Mouse (Mus musculus): ENCODE results near the gene Scoc.
"Not testable (repeated sequence)": the region's sequence is repeated elsewhere in the genome, so short reads cannot be mapped to it uniquely, and the experiment has no call there.

Scoc gene

DNA sequence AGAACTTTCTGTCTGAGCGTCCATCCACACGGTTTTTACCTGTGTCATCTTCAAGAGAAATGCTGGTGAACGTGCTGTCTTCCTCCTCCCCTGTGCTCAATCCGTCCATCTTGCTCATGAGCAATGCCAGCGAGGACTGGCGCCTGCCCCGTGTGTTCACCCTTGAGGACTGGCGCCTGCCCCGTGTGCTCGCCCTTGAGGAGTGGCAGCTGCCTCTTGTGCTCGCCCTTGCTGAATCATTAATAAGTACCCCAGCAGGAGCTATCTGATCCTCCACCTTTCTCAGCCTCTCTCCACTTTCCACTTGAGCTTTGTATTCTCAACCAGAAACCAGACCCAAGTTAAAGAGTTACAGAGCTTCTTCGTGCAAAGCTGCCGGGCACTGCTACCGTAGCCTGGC is at the start of gene Scoc:
Scoc (minus strand) TSS at position 170 of the 400 bp plus-strand sequence.
- DNase-seq (ENCODE audit: low read depth), result no peak

DNA sequence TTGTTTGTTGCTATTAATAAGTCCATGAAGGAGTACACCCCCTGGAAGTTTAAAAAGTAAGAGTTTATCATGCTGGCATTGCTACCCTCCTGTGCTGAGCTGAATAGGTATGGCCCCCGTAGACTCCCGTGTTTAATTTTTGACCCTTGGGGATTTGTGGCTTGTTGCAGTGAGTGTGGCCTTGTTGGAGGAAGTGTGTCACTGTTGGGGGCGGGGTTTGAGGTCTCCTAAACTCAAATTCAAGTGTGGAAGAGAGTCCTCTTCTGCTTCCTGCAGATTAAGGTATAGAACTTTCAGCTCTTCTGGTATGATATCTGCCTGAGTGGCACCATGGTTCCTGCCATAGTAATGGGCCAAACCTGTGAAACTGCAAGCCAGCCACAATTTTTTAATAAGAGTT is 1.4 kb upstream of the Scoc start:
- DNase-seq (ENCODE audit: low read depth), result no peak

DNA sequence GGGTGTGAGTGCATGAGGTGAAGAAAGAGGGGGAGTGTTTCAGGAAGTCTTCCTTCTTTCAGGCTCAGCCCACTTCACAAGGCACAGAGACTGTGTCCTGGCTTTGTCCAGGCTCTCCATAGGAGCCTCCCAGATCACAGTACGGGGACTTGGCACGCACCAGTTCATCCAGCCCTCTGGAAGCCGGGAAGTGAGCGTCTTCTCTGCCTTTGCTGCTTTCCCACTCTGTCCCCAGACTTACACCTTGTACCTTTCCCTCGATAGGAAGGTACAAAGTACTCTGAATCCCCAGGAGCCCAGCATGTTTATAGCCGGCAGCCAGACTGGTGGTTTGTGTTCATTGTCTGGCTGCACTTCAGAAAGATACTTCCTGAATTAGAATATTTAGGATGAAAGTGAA is 1.1 kb downstream of the Scoc start:
- DNase-seq (ENCODE audit: low read depth), result no peak

DNA sequence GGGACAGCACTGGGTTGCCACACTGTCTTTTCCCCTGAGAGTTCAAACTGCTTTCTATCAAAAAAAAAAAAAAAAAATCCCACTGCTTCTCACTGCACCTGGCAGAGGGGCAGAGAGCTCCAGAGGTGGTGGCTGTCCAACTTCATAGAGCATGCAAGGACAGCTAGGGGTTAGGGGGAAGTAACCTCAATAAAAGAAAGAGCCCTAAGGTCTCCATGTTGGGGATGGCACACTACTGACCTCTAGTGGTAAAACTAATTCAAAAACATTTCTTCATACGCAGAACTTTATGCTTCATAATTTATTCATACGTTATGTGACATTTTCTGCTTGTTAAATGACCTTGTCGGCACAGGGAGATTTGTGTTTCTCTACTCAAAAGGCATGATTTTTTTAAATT is 7.1 kb downstream of the Scoc start:
- DNase-seq (ENCODE audit: low read depth), result peak; percentile 78

DNA sequence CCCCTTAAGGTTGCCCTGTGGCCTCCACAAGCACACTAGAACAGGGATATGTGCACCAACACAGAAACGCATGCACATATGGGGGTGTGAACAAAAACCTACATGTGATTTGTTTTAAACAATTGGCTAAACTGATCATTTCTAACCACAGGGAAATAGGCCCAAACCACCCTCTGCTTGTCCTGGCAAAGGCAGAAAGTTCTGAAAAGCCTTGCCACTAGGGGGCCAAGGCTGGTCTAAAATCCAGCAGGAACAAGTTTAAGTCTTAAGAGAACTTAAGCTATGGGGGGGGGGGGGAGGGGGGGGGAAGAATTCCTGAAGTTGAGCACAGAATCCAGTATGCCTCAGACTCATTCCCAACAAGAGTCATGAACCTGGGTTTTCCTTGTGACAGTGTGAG is 8.2 kb downstream of the Scoc start:
- peak; percentile 55 for DNase-seq (ENCODE audit: low read depth)

DNA sequence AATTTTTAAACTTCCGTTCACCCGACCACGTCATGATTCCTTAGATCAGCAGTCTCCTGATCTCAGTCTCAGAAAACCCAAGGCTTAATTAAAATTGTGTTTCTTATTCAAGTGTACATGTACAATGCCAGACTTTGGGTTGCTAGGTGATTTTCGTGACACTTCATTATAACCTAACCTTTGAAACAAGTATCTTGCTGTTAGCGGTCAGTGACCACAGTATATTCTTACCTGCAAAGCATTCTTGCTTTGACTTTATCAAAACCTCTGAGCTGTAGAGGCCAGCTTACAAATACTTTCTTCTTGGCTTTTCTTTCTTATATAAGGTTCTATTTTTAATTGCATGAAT is 15.2 kb downstream of the Scoc start:
- no peak for DNase-seq (ENCODE audit: low read depth)

DNA sequence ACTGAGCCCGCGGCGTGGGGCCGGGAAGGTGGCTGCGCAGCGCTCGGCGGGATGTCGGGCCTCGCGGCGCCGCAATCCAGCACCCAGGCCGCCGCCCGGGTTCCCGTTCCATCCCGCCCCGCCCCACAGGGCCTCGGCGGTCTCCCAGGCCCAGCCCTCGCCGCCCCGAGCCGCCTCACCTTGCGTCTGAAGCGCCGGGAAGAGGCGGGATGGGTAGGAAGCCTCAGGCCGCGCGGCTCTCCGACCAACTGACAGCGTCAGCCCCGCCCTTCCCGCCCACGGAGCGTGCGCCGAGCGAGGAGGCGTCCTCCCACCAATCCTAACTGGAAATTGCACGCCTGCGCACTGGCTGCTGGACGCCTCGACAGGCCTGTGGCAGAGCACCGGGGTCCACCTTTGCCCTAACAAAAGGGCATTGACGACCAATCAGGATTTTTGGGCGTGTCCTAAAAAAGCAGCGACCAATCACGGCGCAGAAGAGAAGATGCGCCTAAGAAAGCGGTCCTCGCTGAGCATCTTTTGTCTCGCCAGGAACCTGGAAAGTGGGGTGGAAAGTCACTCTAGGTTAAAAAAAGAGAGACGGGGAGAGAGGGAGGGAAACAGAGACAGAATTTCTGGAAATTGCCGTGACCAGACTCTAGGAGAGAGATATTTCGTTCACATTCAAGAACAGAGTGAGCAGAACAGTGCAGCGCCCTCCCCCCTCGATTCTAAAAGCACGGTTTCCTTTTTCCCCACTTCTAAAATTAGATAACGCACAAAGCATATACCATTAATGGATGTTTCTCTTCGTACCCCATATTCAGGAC is 15.7 kb downstream of the Scoc start:
- peak; percentile 99 for DNase-seq (ENCODE audit: low read depth)

DNA sequence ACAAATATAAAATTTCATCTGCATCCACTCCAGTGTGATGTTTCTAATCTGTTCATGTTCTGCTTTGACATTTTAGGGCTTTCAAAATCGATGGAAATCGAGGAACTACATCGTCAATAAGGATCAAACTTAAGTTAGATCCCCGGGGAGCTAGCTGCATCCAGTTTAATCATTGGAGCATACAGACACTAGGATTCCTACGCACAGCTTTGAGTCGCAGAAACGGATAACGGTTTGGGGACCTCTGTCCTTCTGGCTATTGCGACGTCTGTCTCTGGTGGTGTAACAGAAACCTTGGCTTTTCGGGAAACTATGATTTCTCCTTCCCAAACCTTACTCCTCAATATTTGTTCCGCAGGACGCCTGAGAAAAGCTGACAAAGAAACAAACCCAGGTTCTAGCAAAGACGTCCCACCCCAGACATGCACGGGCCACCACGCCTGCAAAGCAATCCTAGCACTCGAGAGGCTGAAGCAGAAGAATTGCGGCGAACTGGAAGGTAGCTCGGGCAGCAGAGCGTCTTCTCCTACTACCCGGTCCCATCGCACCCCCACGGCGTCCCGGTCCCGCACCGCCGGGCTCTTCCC is 16.4 kb downstream of the Scoc start:
- DNase-seq (ENCODE audit: low read depth), result no peak

DNA sequence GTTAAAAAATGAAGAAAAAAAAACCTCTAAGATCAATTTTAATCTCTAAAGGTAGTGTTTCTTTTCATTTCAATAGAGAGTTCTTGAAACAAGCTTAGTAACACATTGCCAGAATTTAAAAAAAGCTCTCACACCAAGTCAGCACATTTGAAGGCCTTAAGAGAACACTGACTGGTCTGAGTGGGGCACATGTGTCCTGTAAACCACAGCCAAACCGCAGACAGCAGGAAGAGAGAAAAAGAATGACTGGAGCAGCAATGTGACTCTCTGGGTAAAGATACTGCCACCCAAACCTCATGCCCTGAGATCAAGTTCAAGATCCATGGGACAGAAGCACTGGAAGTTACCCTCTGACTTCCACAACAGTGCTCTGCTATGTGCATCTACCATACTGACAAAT is 21.1 kb downstream of the Scoc start:
- DNase-seq (ENCODE audit: low read depth), result no peak

DNA sequence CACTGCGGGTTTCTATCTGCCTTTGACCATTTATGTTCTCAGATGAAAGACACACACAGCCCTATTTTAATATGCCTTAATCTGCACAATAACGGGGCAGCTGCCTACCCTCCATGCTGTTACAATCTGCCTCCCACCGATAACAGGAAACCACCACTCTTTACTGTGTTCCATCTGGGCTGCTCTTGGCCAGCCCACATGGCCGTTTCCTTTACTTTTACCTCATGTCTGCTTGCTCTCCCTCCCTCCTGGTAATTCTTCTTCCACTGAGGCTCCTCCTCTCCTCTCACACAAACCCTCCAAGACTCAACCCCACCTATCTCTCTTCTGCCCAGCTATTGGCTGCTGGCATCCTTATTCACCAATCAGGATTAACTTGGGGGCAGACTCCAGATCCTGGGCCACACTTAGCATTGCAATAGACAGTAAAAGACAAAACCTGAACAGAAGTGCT is 29.1 kb downstream of the Scoc start:
- no peak for DNase-seq (ENCODE audit: low read depth)

DNA sequence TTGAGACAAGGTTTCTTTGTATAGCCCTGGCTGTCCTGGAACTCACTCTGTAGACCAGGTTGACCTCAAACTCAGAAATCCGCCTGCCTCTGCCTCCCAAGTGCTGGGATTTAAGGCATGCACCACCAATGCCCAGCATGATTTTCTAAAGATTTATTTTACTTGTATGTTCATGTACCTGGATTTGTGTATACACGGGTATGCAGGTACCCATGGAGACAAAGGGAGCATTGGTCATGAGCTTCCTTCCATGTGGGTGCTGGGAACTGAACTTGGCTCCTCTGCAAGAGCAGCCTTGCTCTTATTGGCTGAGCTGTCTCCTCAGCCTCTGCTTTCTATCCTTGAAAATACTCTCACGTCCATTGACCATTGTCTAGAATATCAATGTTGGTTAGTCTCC is 29.6 kb downstream of the Scoc start:
- not testable (repeated sequence) for DNase-seq (ENCODE audit: low read depth)

DNA sequence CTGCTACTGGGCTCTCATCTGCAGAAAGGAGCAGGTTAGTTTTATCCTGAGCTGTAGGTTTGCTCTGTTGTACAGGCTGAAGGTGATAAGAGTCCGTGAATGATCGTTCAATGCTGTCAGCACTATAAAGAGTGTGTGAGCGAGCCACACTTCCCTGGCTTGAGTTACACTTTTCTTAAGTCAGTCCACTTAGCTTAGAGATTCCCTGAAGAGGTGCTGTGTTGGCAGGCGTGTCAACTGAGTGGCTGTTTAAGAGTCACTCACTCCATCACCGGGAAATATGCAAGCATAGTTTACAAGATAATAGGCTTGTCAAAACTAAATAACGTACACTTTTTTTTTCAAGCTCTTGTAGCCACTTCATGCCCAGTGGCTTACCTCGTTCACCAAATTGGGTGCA is 31.2 kb downstream of the Scoc start:
- no peak for DNase-seq (ENCODE audit: low read depth)

DNA sequence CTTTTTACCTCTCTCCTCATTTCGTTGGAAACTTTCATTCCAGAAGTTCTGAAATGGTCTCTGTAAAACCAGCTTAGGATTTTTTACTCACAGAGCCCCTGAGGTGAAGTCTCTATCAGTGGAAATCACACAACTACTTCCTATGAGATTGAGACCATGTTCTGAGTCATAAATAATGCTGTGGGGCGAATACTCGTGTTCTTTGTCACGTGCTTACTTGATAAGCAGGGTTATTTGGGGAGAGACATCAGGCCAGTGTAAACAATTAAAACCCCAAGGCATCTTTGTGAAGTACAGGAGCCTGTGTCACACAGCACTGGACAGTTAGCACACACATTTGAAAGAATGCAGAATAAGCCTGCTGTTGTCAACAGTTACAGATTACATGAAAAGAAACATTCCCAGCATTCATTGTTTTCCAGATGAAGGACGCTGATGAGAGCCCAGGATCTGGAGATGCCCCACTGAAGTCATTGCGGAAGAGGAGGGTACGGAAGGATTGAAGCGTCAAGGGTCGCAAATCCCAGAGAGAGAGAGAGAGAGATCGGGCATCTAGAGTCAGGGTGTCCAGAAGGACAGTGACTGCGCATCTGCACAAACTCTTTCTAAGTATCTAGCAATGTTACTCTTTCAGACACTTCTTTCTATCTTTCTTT is 32.0 kb downstream of the Scoc start:
- DNase-seq (ENCODE audit: low read depth), result no peak

DNA sequence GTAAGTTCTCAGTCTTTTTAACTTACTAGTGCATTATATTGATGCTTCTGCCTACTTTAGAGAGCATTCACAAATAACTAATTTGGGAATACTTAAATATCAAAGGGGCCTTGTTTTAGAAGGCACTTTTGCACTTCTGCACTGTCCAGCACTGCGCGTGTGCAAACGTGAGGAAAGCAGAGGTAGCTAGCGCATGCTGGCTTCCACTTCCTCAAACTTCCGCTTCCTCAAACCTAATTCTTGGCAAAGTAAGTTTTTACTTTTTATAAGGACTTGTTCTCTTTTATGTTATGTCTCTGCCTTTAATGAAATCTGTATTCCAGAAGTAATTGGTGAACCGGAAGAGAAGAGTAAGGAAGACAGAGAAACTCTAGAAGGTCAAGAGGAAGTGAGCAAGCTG is 33.0 kb downstream of the Scoc start:
- DNase-seq (ENCODE audit: low read depth), result no peak

DNA sequence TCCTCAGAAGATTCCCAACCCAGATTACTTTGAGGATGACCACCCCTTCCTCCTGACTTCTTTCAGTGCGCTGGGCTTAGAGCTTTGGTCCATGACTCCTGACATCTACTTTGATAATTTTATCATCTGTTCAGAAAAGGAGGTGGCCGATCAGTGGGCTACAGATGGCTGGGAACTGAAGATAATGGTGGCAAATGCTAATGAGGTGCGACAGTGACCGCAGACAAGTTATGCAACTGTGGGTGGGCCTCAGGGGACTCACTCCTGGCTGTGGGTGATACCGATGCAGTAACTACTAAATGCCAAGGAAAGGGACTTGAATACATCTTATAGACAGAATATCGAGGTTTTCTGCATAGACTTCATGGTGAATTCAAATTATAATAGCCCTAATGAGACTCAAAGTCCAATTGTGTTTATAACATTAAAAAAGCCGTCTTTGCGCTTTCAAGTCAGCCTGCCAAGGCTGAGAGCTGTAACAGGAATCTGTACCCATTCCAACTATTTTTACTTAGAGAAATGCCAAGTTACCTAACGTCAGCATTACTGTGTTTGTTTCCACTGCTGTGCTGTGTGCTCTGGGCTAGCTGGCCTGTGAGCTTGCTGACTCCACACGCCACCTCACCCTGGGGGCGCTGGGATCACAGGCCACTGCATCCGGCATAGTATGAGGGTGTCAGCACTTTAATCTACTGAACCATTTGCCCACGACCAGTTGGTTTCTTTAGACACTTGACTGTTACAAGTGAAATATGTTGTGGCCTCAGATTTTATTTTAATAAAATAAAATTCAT is 35.0 kb downstream of the Scoc start:
- no peak for DNase-seq (ENCODE audit: low read depth)

DNA sequence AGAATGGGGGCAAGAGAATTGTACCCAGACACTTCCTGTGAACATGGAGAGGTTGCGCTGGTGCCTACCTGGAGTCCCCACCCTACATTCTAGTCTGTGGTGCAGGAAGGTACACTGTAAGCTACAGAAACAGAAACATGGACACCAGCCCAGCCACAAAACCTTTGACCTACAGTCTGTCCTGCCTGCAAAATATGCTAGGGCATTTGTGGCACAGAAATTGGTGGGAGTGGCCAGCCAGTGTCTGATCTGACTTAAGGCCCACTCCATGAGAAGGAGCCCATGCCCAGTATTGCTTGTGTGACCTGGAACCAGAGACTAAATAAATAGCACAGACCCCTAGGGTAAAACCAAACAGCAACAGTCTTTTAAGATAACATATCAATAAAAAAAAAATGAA is 36.8 kb downstream of the Scoc start:
- no peak for DNase-seq (ENCODE audit: low read depth)

DNA sequence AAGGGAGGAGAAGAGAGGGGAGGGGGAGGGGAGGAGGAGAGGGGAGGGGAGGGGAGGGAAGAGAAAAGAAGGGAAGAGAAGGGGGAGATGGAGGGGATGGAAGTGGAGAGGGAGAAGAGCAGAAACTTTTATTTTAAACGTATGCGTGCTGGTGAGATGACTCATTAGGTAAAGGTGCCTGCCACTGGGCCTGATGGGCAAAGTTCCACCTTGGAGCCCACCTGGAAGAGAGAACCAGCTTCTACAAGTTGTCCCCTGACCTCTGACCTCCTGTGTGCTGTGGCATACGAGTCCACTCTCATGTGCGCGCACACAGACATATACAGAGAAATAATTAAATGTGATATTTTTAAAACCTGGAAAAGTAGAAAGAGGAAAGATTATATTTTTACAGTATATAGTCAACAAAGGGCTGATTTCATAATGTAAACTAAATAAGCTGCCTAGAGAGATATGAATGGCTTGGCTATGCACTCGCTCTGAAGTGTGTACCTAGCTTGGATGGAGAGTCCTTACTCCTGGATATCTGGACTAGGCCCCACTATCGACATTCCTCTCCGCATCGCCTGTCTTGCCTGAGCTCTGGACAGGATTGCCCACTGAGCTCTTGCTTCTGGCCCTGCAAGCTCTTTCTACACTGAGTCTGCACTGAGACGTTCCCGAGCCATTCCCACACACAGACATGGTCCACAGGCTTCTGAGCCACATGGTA is 39.2 kb downstream of the Scoc start:
- DNase-seq (ENCODE audit: low read depth), result no peak

DNA sequence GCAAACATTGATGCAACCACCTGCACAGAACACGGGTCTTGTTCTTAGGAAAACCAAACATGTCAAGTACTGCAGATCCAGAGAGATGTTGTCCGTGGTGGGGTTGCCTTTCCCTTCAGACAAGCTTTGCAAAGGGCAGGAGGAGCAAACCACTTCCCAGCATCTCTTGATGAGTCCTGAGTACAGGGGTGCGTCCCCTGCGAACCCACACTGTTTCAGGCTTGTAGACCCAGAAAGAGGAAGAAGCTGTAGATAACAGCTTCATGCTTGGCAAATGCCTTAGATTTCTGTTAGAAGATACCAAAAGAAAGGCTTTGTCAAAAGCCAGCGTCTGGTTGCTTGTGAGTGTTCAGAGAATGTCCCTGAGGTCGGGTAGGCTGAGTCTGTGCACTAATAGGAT is 40.2 kb downstream of the Scoc start:
- DNase-seq (ENCODE audit: low read depth), result no peak

DNA sequence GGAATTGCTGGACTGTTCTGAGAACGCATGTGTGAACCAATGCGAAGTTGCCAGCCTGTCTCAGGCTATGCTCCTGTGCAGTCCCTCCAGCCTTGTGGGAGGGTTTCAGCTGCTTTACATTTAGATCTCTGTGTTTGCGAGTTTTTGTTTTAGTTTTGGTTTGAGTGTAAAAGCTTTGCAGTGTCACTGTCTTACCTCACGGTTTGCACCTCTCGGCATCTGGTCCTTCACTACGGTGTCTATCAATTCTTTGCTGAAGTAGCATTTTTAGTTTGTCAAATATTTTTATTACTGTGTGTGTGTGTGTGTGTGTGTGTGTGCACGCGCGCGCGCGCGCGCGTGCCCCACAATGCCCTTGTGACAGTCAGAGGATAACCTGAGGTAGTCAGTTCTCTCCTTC is 41.3 kb downstream of the Scoc start:
- DNase-seq (ENCODE audit: low read depth), result peak; percentile 28

DNA sequence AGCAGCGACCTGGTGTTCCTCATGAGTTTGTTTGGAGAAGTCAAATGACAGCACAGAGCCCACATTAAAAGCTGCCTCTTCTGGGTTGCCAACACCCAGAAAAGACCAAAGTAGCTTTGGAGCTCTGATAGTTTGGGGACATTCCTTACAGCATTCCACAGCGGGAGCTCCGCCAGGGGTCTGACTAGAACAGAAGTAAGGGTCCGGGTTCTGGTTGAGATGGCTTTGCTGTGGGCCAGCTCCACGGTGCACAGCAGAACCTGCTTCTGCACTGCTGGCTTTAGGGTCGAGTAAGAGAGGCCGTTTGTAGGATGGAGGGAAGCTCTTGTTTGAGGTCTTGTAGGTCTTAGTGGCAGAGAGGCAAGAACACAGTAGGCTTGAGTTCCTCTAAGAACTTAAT is 49.7 kb downstream of the Scoc start:
- no peak for DNase-seq (ENCODE audit: low read depth)

DNA sequence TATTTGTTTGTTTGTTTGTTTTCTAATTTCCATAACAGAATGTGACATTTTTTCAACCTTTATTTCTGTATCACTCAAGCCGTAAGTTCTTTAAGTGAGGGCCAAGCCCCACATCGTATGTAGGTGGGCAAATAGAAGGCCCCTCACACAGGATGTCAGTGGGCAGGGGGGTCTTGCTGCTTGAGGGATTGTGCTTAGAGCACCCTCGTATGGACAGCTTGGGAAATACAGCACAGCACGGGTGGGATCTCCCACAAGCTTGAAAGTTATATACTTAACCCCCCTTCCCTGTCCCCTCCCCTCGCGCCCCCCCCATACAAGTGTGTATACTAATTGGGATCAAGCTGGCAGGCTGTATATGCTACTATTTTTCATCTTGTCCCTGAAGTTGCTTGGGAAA is 51.4 kb downstream of the Scoc start:
- DNase-seq (ENCODE audit: low read depth), result no peak

DNA sequence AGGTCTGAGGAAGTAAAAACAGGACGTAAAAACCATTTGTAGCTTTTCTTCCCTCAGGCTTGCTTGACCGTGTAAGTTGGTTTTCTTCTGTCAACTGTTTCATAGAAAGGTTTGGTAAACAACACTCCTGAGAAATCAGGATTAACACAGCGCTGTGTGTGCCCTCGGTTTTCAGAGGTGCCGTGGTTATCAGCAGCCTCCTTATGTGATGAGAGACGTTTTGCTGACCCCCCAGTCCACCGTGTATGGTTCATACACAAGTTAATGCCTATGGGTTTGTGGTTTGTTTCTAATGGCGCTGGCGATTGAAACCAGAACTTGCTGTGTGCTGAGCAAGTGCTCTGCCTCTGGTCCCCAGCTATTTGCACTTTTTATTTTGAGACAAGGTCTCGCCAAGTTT is 52.6 kb downstream of the Scoc start:
- DNase-seq (ENCODE audit: low read depth), result no peak
